Mouse (Mus musculus) ovary, postnatal 36 days (tissue): ENCODE results near the gene Hs1bp3.

Source experiments
- DNase-seq: peaks from one replicate; pipeline ENCODE4 v3.0.0; 2022; ENCODE audit warnings: low spot score, mixed read lengths

Gene Hs1bp3

DNA sequence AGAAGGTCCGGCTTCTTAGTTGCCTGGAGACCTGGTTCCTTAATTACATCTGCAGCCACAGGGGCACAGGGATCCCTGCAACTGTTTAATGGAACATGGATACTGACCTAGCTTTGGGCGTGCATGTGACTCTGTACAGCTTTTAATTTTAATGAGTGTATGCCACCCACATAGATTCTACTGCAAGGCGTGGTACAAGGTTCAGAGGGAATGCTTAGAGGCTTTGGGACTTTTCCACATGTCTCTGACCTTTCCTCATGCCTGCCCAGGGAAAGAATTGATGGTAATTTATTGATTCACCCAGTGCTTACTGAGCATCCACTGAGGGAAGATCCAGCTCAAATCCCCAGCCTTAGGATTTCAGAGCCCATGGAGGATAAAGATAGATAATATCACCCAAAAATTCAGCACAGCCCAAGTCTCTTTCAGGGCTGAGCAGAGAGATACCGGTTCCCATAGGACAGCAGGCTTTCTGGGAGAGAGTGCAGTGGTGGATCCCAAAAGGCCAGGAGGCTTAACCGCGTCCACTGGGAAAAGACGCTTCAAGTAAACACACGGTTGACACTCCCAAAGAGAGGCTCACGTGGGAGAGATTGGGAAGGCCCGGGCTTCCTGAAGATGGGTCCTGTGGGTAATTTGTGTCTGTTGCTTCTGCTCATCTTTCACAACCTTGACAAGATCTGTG is 23.5 kb downstream of the Hs1bp3 start:
- DNase-seq = no peak

DNA sequence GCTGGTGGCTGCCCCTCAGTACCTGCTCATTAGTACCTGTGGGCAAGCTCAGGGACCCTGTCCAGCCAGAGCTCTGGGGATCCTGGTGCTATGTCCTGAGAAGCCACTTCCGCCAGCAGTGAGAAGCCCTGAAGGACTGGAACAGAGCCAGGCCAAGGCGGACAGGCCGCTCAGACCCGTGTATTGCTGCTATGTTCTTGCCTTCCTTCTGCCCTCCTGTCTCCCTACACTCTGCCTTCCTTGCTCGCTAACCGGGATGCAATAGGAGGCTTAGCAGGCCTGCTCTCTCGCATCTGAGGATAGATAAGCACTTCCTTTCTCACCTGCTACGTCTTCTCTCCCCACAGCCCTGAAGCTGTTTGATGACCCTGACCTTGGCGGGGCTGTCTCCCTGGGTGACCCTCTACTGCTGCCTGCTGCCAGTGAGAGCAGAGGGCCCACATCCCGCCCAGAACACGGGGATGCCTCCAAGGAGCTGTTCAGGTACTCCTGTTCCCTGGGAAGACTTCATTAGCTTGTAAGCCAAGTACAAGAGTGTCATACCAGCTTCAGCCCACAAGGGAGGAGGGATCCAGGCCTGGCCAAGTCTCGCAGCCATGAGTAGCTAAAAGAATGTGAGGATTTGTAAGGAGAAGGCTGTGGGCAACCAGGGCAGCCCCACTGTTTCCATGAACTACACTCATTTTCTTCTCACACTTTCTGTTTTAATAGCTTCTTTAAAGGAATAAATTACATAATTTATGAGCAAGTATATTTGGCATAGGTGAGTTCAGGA is 24.2 kb downstream of the Hs1bp3 start:
- no peak for DNase-seq

DNA sequence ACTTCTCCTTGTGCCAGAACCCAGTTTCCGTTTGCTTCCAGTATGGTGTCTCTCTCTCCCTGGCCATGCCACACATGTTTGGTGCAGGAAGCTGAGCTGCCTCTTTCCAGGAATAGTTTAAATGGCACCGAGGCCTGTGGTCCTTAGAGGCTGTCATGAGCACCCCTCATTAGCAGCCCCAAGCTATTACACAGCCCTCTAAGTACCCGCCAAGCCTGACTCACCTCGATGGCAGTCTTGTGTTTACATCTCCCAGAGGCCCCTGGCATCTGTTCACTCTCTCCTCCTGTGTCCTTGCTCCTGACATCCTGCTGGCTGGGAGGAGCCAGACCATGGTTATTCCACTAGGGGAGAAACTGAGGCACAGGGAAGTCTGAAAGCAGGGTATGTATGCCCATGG is 25.3 kb downstream of the Hs1bp3 start:
- DNase-seq = no peak

DNA sequence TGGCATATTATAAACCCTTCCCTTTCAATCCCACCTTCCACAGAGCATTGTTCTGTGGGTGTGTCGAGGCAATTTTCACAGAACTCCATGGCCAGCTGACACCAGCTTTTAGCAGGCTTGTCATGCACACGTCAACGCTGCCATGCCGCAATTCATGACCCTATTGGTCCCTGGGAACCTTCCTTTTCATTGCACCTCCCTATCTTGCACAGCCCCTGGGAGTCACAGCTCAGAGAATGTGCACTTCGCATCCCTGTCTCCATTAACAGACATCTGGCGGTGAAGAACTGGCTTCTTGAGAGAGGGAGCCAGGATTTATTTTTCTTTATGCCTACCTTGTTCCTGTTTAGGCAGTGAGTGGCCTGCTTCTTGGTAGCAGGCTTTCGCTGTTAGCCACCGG is 25.7 kb downstream of the Hs1bp3 start:
- no peak for DNase-seq

DNA sequence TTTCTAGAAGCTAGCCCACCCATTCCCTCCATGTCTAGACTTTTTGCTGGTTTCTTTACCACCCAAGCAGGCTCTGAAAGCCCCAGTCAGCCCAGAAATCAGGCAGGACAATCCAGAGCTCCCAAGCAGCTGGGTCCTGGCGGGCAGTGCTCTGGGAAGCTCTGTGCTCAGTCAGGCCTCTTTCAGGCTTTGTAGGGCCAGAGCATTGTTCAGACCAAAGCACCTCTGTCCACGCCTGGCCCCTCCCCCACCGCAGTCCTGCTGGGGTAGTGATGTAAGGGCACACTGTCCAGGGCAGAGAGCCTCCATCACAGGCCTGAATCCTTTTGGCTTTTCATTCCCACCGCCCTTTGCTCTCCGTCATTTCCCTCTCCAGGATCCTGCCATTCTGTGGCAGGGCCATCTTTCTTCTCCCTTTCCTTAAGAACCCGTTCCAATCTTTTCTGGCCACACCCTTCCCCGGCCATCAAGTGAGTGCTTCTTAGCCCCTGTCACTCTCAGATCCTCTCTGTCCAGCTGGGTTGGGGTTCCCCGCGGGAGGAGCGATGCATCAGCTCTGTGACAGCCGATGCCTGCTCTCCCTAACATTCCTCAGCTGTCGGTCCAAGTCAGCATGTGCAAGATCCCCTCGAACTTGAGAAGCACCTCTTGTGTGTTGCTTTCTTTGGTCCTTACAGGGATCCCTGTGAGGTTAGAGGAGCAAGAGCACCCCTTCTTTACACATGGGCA is 26.5 kb downstream of the Hs1bp3 start:
- DNase-seq = no peak

DNA sequence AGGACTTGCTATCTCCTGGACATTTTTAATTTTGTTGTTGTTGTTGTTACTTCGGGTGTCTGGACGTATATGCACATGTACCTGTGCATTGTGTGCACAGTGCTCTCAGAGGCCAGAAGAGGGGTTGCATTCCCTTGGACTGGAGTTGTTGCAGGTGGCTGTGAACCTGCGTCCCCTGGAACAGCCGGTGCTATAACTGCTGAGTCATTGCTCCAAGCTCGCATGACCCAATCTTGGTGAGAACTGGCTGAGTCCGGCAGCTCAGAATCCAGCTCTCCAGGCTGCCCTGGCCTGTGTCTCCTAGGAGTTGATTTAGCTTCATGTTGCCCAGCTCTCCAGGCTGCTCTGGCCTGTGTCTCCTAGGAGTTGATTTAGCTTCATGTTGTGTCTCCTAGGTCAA is 27.8 kb downstream of the Hs1bp3 start:
- DNase-seq = no peak

DNA sequence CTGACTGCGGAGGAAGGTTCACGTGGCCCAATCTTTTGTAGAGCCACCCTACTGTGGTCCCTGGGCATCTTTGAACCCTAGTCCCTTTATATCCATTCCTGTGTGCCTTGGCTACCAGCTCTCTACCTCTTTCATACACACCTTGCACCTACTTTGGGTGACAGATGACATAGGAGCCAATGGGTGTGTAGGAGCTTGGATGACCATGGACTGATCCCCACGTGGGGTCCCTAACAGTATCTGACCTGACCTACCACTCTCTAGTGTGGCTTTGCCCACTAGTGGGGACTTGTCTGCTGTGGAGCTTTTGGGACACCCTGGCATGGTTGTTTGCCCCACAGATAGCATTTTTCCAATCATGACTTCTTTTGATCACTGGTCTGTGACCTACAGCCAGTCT is 30.1 kb downstream of the Hs1bp3 start:
- DNase-seq = no peak

DNA sequence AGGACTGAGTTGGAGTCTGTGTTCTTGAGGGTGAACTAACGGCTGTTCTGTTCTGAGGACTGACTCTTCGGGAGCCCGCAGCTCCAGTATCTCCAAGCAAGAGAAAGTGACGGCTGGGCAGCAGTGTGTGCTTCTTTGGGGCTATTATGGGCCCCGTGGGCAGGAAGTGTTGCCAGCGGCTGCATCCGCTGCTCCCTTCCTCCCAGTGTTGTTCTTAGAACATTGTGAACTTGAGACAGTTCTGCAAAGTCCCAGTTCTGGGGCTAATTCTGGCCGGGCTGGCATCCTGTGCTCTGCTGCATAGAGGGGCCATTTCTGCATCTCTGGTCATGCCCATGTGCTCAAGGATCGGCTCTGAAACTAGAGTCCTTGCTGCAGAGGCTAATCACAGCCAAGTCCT is 31.7 kb downstream of the Hs1bp3 start:
- no peak for DNase-seq

DNA sequence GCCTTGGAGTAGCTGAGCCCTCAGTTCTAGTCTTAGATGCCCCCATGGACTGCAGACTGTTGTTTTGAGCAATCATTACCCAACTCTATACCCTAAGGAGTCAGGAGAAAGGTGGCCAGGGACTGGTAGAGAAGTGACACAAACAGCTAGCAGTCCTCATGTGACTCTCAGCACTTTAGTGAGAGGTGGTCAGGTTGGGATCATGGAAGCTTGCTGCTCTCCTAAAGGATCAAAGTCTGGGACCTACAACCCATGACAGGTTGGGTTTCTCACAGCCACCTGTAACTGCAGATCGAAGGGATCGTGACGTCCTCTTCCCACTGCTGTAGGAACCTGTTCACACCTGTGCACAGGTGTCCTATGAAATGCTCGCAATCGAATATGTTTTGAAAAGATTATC is 32.3 kb downstream of the Hs1bp3 start:
- no peak for DNase-seq

DNA sequence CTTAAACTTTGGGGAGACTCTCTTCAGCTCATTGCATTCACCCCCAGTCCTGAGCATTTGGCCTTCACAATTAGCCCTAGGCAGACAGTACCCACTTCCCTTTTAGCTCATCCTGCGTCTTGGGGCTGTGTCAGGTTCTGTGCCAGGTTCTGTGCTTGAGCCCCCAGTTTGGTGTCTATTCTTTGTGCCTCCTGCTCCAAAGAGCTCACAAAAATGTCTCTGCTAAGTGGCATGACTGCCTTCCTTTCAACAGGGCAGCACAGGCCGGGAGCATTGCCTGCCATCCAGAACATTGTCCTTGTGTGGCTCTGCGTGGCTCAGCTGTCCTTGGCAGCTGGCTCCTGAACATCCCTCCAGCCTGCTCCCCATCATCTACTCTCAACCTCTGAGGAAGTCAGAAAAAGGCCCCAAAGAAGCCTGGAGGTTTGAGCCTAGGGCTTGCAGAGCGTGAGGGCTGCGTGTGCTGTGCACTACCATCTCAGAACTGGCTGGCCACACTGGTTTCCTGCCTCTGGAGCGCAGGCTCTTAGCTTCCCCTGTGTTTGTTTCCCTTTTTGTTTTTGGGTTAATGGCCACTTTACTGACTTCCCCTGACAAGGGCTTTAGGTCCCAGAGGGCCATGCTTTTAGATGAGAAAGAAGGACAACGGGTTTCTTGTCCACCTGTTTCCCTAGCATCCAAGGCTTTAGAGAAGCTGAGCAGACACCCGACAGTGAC is 34.7 kb downstream of the Hs1bp3 start:
- no peak for DNase-seq

DNA sequence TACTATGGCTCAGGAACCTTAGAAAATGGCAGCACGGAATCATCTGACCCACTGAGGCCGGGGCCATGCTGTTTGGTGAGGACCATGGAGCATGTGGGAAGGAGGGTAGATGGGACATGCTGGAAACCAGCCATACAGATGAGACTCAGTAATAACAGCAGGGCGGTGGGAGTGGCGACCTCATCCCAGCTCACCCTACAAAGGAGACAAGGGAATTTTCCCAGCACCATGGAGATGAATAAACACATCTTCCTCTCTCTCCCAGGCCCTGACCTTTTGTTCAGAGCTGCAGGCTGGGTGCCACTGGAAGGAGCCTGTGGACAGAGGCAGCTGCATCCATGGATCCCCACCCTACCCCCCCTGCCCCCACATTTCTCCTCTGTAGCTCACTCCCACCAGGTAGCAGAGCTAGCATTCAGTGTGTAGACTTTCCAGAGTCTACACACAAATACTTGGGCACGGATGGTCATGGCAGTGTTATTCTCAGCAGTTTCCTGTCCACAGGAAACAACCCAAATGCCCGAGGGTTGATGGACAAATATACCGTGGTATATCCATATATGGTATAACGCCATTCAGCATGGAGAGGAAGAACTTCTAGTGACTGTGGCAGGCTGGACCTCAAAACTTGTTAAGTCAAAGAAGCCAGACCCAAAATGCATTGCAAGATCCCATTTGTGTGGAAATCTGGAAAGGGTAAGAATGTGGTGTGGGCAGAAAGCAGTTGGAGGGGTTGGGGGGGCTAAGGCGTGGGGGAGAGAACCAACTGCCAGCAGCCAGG is 35.7 kb downstream of the Hs1bp3 start:
- no peak for DNase-seq

DNA sequence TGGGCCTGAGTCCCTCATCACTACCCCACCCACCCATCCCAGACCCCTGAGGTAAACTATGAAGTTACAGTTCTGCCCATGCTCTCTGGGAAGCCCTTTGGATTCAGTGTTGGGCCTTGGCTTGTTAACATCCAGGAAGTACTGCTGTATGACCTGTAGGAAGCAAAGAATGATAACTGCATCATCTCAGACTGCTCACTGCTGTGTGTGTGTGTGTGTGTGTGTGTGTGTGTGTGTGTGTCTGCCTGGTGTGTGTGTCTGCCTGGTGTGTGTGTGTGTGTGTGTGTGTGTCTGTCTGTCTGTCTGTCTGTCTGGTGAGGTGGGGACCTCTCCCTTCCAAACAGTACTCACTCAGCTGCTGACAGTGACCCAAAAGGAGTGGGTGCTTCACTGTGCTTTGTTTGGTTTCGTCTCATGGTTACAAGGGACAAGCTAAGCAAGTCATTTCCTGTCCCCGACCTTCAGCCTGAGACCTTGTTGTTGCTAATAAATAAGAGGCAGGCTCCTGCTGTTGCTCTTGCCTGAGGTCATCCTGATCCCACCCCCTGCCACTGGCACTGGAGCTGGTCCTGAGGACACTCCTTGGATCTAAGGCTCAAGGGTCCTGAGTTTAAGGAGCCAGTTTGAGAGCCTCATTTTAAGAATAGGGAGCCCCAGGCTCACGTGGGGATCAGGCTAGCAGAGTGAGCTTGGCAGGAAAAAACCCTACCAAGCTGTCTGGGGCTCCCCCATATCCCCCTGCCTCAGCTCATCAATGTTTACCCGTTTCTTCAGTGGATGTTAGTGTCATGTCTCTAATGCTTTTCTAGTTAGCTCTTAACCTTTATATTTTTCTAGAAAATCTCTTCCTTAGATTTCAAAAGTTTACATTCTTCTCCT is 38.0 kb downstream of the Hs1bp3 start:
- peak; percentile 38 for DNase-seq

DNA sequence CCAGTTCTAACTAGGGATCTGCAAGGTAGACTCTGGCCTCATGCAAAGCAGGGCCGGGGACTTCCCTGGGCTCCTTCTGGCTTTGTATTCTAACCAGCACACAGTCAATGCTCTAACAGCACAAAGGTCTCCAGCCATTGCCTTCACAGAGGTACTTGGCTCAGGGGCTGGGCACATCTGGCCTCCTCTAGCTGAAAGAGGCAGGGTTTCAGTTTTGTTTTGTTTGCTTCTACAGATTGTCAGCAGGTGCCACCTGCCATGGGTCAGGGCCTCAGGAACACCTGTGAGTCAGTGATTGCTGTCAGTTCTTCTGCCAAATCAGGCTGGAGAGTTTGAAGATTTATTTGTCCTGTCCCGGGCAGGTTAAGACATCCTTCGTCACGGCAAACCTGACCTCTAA is 39.8 kb downstream of the Hs1bp3 start:
- DNase-seq = no peak

DNA sequence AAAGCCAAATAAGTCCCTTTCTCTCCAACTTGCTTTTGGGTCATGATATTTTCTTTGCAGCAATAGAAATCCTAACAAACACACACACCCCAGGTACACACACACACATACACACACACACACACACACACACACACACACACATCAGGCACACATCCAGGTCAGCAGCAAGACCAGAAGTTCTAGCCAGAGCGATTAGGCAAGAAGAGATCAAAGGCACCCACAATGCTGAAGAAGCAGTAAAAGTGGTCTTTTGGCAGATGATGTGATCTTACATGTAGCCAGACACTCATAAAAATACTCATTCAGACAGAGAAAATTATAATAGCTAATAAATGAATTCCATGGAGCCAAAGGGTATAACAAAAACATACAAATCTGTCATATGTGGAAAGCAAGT is 41.0 kb downstream of the Hs1bp3 start:
- no peak for DNase-seq

DNA sequence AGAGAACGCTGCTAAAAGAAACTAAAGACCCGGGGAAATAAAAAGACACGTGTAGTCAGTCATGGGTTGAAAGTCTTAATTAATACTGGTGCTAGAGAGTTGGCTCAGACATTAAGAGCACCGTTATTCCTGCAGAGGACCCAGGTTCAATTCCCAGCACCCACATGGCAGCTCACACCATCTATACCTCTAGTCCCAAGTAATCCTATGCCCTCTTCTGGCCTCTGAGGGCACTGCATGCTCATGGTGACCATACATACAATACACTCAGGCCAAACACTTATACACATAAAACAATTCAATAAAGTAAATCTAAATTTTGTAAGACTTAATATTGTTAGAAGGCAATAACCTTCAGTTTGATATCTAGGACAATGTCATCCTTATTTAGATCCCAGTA is 41.8 kb downstream of the Hs1bp3 start:
- DNase-seq = no peak

DNA sequence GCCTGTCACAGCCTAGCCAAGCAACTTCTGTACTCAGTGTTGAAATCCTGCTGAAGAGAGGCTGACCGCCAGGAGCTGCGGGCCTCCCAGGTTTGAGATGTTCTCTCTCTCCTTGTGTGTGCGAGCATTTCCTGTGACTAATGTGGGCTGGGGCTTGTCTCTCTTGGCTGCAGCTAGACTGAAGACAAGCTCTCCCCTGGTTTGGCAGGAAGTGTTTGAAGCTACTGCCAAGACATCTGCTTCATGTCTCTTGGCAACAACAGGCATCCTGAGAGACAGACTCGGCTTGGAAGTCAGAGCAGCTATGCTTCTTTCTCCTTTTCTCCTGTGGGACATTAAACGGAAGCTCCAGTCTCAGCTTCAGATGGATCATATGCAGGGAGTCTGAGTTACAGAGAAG is 44.2 kb downstream of the Hs1bp3 start:
- DNase-seq = peak; percentile 39

DNA sequence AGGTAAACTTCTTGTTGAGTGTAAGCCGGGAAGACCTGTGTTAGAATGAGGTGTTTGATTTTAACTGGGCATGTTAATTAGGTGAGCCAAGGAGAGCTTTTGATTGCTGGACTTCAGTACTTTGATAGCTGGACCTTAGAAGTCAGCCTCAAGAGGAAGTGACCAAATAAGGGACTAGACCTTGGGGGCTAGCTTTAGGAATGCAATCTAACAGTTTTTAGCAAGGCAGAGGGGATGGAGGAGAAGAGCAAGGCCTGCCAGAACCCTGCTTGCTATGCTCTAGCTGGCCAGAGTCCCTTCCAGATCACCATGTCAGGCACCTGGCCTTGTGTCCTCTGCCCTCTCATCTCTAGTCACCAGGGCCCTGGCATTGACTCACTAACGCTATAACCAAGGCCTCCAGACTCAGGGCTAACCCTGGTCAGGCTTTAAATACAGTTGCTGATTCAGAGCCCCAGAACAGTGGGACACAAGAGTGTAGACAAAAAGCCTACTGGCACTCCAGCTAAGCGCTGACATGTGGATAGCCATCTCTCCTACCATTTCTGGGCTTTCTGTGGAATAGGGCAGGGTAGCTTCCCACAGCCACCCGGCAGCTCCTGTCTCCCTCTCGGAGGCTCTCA is 45.2 kb downstream of the Hs1bp3 start:
- DNase-seq = no peak

DNA sequence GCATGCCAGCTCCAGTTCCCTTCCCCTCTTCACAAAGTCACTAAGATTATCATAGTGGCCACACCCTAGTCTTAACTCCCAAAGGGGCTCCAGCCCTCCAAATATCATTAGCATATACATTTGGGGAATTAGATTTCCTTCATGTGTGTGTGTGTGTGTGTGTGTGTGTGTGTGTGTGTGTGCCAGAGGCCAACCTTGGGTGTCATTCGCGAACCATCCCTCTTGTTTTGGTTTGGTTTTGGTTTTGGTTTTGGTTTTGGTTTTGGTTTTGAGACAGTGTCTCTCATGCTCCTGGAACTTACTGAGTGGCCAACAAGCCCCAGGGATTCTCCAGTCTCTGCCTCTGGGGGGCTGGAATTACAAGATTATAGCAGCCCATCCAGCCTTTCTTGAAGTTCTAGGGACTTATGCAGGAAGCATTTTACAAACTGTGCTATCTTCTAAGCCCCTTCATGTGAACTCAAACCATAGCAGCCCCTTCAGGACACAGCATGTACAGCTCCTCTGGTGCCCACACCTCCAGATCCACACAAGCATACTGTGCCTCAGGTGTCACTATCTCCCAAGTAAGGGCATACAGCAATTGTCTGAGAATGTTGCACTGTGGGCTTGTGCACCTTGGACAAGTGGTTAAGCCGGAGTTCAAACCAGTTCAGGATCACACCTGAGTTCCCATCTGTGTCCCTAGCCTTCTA is 46.3 kb downstream of the Hs1bp3 start:
- no peak for DNase-seq

DNA sequence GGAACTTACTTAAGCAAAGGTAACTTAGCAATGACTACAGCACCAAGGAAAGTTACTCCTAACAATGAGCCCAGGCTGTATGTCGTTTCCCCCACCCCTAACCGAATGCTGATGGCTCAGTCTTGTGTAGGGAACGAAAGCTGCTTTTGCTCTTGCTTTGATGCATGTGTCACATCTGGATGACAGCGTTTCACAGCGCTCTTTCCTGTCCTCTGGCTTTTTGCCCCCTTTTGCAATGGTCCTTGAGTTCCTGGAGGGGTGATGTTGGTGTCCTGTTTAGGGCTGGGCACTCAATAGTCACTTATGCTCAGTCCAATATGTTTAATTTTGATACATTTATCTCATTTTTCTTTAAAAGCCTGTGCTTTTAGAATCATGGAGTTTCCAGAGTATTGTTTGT is 48.6 kb downstream of the Hs1bp3 start:
- no peak for DNase-seq

DNA sequence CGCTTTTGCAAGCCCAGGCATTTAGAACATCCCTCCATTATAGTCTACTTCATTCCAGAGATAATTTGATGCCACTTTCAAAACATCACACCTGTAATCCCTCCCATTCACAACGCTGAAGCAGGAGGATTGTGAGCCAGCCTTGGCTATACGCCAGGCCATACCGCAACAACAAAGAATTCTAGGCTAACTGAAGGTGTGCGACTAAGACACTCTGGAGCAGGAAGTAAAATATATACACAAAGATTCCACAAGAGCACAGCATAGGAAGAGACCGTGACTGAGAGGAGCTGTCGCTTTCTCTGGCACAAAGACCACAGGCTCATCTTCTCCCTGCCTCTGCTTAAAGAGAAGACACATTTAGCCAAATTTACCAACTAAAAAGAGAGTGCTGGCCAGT is 49.2 kb downstream of the Hs1bp3 start:
- no peak for DNase-seq
